Mouse (Mus musculus): ENCODE measurements around the gene Olfr1323. TPM values are rescaled to one million over a fixed set of nuclear protein-coding genes. Genes with fewer than 3 reads are reported as not detected.

Olfr1323 gene
- polyA plus RNA-seq (2021; fragmentation: Nextera tagmentation): not detected in 2 replicates
- long read RNA-seq, experiment 1: 0 reads
- long read RNA-seq, experiment 2: 0 reads

DNA sequence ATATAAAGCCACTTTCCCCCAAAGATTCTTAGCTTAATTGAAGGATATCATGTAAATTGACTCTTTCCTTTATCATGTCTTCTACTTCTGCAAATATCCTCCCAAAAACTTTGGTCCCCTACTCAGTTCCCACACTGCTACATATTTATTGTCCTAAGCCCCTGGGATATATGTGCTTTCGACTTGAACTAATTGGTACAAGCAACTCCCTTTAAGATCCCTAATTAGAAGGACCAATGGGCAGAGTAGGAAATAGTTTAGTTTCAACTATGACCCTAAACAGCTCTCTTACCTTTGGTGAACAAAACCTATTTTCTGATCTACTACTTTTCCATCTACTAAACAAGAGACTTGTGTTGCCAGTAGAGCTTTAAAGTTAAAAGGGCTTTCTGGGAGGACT, at the start of gene Olfr1323:
Gene Olfr1323 (minus strand): TSS at position 101 of the 400 bp plus-strand sequence.

Other genes starting within 250 kb of the Olfr1323 start
- gene Igsf1, start 221.6 kb downstream of the Olfr1323 start, polyA plus RNA-seq (2021; fragmentation: Nextera tagmentation): 3.7 and 4.0 TPM in 2 replicates
- not detected in 2 replicates for gene Olfr1322, start 127.9 kb downstream of the Olfr1323 start, polyA plus RNA-seq (2021; fragmentation: Nextera tagmentation)

Measured in layer of hippocampus, adult 6 months (tissue).